Mouse (Mus musculus): ENCODE results near the gene Isy1.

Gene Isy1

GRCm38 (mm10) chr6:87850155-87850899, 11.7 kb upstream of the Isy1 start:
- intact Hi-C loops (cut with DNase I) = no loop called here

GRCm38 (mm10) chr6:87849780-87850154, 11.2 kb upstream of the Isy1 start:
- intact Hi-C loops (cut with DNase I) = loop anchor here (5.0 kb wide), 1 partner anchor 38 kb away; the partner anchor contains the start of gene Copg1

- intact Hi-C loops (cut with DNase I) = loop anchor here (5.0 kb wide), 1 partner anchor 40 kb away; the partner anchor contains the start of gene Copg1
Observed at GRCm38 (mm10) chr6:87846813-87847212, 8.2 kb upstream of the Isy1 start.

- intact Hi-C loops (cut with DNase I) = loop anchor here (5.0 kb wide), 1 partner anchor 42 kb away; the partner anchor contains the start of gene Copg1
Observed at GRCm38 (mm10) chr6:87845031-87845695, 6.6 kb upstream of the Isy1 start.

DNA sequence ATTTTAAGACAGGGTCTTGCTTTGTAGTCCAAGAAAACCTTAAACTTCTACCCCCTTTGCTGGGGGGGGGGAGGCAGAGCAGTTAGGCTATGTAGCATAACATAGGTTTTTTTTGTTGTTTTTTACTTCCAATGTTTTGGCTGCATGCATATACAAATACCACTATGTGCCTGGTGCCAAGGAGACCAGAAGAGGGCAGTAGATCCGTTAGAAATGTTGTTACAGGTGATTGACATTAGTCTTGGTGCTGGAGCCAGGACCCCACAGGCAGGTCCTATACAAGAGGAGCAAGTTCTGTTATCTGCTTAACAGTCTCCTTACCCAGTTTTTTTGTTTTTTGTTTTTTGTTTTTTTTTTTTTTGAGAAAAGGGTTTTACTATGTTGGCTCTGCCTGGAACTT, 3.7 kb upstream of the Isy1 start:
- intact Hi-C loops (cut with DNase I) = no loop called here

- intact Hi-C loops (cut with DNase I) = no loop called here
Observed at GRCm38 (mm10) chr6:87841635-87842034, 3.0 kb upstream of the Isy1 start.

- intact Hi-C loops (cut with DNase I) = loop anchor here (5.0 kb wide), 2 partner anchors 78 to 157 kb away; no protein-coding TSS in a partner anchor
Observed at GRCm38 (mm10) chr6:87839797-87840341, 1.3 kb upstream of the Isy1 start.

- intact Hi-C loops (cut with DNase I) = loop anchor here (5.0 kb wide), 2 partner anchors 73 to 162 kb away; no protein-coding TSS in a partner anchor
Observed at GRCm38 (mm10) chr6:87835695-87836094, 2.9 kb downstream of the Isy1 start, which contains the start of gene Gm45140. Gm45140 (minus strand) TSS chr6:87835795.

- intact Hi-C loops (cut with DNase I) = no loop called here
Observed at GRCm38 (mm10) chr6:87820366-87820765, 18.2 kb downstream of the Isy1 start.

- intact Hi-C loops (cut with DNase I) = no loop called here
Observed at GRCm38 (mm10) chr6:87814486-87814885, 24.1 kb downstream of the Isy1 start.

DNA sequence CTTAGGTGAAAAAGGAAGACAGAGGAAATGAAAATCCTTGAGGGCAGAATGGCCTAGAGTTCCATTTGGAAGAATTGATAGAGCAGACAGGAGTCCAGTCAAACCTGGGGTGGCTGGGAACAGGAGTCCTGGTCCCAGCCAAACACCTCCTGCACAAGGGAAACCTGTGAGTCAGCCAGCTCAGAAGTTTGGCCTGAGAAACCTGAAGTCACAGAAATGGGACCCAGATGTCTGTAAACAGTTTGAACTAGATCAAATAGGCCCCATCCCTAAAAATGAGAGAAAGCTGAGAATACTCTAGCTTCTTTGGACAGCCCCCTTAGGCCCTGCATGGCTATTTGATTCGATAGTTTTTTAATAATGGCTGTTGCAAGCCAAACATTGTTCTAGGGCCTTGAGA, 25.9 kb downstream of the Isy1 start:
- intact Hi-C loops (cut with DNase I) = no loop called here

DNA sequence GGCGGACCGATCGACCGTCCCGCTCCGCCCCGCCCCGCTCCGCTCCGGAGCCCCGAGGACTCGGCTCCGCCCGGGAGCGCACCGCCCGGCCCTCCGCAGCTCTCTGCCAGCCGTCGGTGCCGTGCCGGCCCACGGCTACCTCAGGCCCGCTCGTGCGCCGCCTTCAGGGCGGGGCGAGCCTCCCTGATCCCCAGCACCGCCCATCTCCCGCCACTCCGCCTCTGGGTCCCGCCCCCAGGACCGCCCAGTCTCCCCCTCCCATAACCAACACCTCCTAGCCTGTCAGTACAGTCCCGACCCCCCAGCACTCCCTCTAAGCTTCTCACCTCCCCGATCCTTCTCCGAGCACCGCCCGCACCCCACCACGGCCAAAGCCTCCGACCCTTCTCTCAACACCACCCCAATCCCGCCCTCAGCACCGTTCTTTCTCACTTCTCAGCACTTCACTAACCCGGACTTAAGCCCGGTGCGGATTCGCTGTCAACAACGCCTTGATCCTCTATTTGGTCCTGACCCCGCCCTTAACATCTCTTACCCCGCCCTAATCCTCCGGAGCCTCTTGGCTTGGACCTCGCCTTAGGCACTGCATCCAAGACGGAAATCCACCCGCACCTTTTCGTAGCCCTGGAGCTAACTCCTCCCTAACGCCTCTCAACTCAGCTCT, 26.8 kb downstream of the Isy1 start, which contains the start of gene Rab43:
Gene Rab43, minus strand, starts transcription at position 490 of the 664 bp plus-strand sequence.
- intact Hi-C loops (cut with DNase I) = no loop called here

DNA sequence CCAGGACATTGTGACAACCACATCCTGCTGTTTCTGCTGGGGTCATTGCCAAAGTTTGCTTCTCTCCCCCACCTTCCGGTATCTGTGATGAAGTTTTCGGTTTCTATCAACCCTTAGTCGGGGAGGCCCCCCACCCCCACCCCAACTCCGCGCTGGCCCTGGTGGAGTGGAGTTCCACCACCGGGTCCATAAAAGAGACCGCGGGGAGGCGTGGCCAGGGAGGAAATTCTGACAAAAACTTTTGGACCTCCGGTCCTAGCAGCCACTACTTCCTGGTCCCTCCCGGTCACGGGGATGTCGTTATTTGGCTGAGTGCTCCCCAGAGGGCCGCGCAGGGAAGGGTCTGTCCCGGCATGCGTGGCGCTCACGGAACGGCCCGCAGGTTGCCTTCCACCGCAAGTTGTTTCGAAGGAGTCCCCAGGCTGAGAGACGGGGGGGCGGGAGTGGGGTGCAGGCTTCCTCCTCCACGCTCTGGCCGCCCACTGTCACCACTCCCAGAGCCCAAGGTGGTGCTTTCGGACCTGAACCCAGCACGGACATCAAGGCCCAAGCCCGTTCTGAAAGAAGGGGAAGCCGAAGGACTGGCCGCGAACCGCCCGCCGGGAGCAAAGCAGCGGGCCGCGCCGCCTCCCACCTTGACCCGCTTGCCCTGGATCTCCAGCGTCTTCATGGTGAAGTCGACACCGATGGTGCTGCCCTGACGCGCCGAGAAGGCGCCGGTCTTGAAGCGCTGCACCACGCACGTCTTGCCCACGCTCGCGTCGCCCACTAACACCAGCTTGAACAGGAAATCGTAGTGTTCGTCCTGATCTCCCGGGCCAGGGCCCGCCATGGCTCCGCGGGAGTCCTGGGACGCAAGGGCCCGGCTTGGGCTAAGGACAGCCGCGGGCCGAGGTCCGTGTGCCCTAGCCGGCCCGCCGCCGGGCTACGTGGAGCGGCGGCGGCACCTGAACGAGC, 27.6 kb downstream of the Isy1 start:
- intact Hi-C loops (cut with DNase I) = no loop called here

GRCm38 (mm10) chr6:87810311-87810710, 28.3 kb downstream of the Isy1 start:
- intact Hi-C loops (cut with DNase I) = no loop called here

GRCm38 (mm10) chr6:87809651-87810161, 28.9 kb downstream of the Isy1 start:
- intact Hi-C loops (cut with DNase I) = loop anchor here (5.0 kb wide), 1 partner anchor 37 kb away; no protein-coding TSS in a partner anchor

GRCm38 (mm10) chr6:87809144-87809543, 29.5 kb downstream of the Isy1 start:
- intact Hi-C loops (cut with DNase I) = loop anchor here (5.0 kb wide), 1 partner anchor 37 kb away; no protein-coding TSS in a partner anchor

GRCm38 (mm10) chr6:87808521-87808920, 30.1 kb downstream of the Isy1 start:
- intact Hi-C loops (cut with DNase I) = loop anchor here (5.0 kb wide), 1 partner anchor 36 kb away; no protein-coding TSS in a partner anchor

DNA sequence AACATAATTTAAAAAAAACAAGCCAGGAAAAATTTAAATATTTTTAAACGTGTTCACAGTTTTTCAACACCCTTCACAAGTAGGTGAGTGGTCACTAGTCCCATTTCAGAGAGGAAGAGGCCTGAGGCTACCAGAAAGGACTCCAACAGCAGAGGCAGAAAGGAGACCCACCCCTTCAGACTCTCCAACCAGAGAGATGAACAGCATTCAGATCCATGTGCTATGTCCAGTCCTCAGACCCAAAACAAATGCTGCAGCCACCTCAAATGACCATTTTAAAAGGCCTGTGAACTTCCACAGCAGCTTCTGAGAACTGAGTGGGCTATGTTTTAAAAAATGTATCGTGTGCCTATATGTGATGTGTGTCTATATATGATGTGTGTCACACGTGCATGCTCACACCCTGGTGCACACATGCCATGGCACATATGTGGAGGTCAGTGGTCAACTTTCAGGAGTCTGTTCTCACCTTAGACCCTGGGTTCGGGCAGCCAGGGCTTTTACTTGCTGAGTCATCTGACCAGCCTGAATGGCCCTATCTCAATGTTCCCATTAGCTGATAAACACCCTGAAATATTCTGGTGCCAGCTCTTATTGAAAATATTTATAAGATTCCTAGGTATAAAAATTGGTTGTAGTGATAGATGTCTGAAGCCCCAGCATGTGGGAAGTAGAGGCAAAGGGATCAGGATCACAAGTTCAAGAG, 30.7 kb downstream of the Isy1 start:
- intact Hi-C loops (cut with DNase I) = loop anchor here (5.0 kb wide), 1 partner anchor 36 kb away; no protein-coding TSS in a partner anchor

DNA sequence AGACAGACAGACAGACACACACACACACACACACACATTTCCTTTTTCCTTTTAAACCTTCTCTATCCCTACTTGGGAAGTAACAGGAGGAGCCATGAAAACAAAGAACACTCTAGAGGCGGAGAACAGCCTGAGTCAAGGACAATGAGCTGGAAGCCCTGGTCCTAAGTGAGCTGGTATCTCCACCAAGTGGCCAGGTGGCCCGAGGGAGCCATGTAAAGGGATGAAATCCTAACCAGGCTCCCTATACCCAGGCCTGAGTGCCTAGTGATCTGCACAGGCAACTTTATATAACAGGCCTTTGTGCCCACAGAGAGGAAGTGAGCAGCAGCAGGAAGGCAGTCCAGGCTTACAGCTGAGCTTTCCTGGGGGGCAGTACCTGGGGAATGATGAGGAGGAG, 31.7 kb downstream of the Isy1 start:
- intact Hi-C loops (cut with DNase I) = loop anchor here (5.0 kb wide), 1 partner anchor 35 kb away; no protein-coding TSS in a partner anchor

Measured in adrenal gland (tissue).